Mouse (Mus musculus) testis, adult 2 months (tissue): ENCODE results near the gene Insm2.

Experiments
- CTCF ChIP-seq: fragments of 200-500 bp; IDR thresholded peaks from 2 replicates; pipeline ENCODE4 v1.5.1; 2012; ENCODE audit warnings: low read depth, mild to moderate bottlenecking, inconsistent platforms, low read length, moderate library complexity; ENCODE audit not compliant: control insufficient read depth, insufficient read depth, insufficient replicate concordance
- POLR2A ChIP-seq: fragments of 200-500 bp; IDR thresholded peaks from 2 replicates; pipeline ENCODE4 v1.6.1; 2012; ENCODE audit warnings: low read depth, mild to moderate bottlenecking, inconsistent platforms, low read length, moderate library complexity; ENCODE audit not compliant: control insufficient read depth

GRCm38 (mm10) chr12:55571661-55572060 is 27.6 kb upstream of the Insm2 start:
- TF ChIP-seq CTCF (no peak), POLR2A (no peak)
